Mouse (Mus musculus) cerebellum, adult 2 months (tissue): ENCODE measurements around the gene Apba3.
A peak's percentile ranks its signal among the peaks of the same experiment; 100 is the strongest.

Experiments
- CTCF ChIP-seq: fragments of 200-500 bp; IDR thresholded peaks from 2 replicates; pipeline ENCODE4 v1.5.1; 2011; ENCODE audit warnings: low read depth, mild to moderate bottlenecking, control low read depth, low read length, moderate library complexity, borderline replicate concordance; ENCODE audit not compliant: insufficient read depth
- POLR2A ChIP-seq: fragments of 200-500 bp; IDR thresholded peaks from 2 replicates; pipeline ENCODE4 v1.6.1; 2011; ENCODE audit warnings: low read length, control low read depth, borderline replicate concordance; ENCODE audit not compliant: insufficient read depth

DNA sequence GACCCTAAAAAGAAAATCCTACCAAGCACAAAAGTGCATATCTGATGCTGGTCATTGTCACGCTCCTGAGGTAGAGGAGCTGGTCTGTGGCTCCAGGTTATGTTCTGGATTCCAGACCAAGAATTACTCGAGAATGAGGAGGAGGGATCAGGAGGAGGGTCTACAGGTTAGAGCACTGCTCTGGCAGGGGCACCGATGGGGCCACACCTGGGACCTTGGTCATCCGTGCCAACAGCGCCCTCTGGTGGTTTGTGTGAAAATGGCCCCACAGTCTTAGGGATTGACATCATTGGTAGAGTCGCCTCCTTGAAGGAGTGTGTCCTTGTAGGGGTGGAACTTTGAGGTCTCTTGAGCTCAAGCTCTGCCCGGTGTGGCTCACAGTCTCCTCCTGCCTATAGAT, 48.8 kb upstream of the Apba3 start:
- peak; percentile 84 for TF ChIP-seq CTCF
- no peak for TF ChIP-seq POLR2A
